Mouse (Mus musculus) lung, postnatal 0 days (tissue): ENCODE data around the gene C2cd4c.

Source experiments
- CTCF ChIP-seq: IDR thresholded peaks from 2 replicates; pipeline ENCODE4 v1.5.1; 2016; ENCODE audit warnings: antibody characterized with exemption, mild to moderate bottlenecking
- EP300 ChIP-seq: IDR thresholded peaks from 2 replicates; pipeline ENCODE4 v1.6.1; 2016; ENCODE audit warnings: antibody characterized with exemption, mild to moderate bottlenecking, control low read depth

- TF ChIP-seq CTCF = no peak
- no peak for TF ChIP-seq EP300
Observed at GRCm38 (mm10) chr10:79613578-79614304, at the start of gene C2cd4c.
